Mouse (Mus musculus) intestine, embryonic 14.5 days (tissue): ENCODE results near the gene Psmc4. TPM values are rescaled to one million over a fixed set of nuclear protein-coding genes. Genes with fewer than 3 reads are reported as not detected.

Experiments
- polyA plus RNA-seq: library from polyadenylated mRNA; unstranded; fragments of >200 nt; fragmentation: Nextera tagmentation; extraction: Ambion mirVana; gene quantifications from 2 replicates; pipeline ENCODE4 v1.2.1, GENCODE M21; 2014

The Psmc4 gene
- polyA plus RNA-seq, 1 experiment from 2014 or later, result 281 TPM

Other genes with a start within 250 kb of the Psmc4 start
- 1.8 TPM in 2 replicates for gene Zfp626, start 242.9 kb downstream of the Psmc4 start, polyA plus RNA-seq
- 7.4 and 10.4 TPM in 2 replicates for gene Zfp59, start 211.5 kb downstream of the Psmc4 start, polyA plus RNA-seq
- gene Zfp607a, start 192.6 kb downstream of the Psmc4 start, polyA plus RNA-seq, result 4.3 and 5.0 TPM in 2 replicates
- 7.2 and 9.5 TPM in 2 replicates for gene Zfp974, start 120.6 kb downstream of the Psmc4 start, polyA plus RNA-seq
- 16.8 and 18.7 TPM in 2 replicates for gene Zfp780b, start 70.9 kb downstream of the Psmc4 start, polyA plus RNA-seq
- gene Zfp850, start 36.0 kb downstream of the Psmc4 start, polyA plus RNA-seq, result 5.9 and 6.7 TPM in 2 replicates
- gene Fcgbp, start 21.1 kb upstream of the Psmc4 start, polyA plus RNA-seq, result 16.0 and 46.1 TPM in 2 replicates
- not detected in 2 replicates for gene 9530053A07Rik, start 79.4 kb upstream of the Psmc4 start, polyA plus RNA-seq
- 47.6 and 52.5 TPM in 2 replicates for gene Fbl, start 119.6 kb upstream of the Psmc4 start, polyA plus RNA-seq
- gene Dyrk1b, start 129.4 kb upstream of the Psmc4 start, polyA plus RNA-seq, result 10.0 and 11.9 TPM in 2 replicates
- gene Eid2, start 217.8 kb upstream of the Psmc4 start, polyA plus RNA-seq, result 3.2 and 3.3 TPM in 2 replicates
- gene Eid2b, start 227.6 kb upstream of the Psmc4 start, polyA plus RNA-seq, result 9.4 and 9.5 TPM in 2 replicates
- gene Selenov, start 241.1 kb upstream of the Psmc4 start, polyA plus RNA-seq, result 0.28 TPM in 1 of 2 replicates, not detected in the other